Mouse (Mus musculus) left cerebral cortex, postnatal 25 days (tissue): ENCODE results near the gene Prss21. TPM values are rescaled to one million over a fixed set of nuclear protein-coding genes. Genes with fewer than 3 reads are reported as not detected.
A peak's percentile ranks its signal among the peaks of the same experiment; 100 is the strongest.

ENCODE experiments used
- DNase-seq, 2 experiments: peaks; one replicate each; pipeline ENCODE4 v3.0.0; 2022; ENCODE audit warnings: low spot score in 2 of 2, mixed read lengths in 1 of 2
- intact Hi-C: fragments of 180-260 bp; cut with DNase I; formaldehyde crosslinking; loops from one replicate; pipeline ENCODE4 v1.15.1; 2025
- total RNA-seq, 2 experiments: library from RNA; stranded (reverse); gene quantifications; 2 replicates each; pipeline ENCODE4 v1.2.3; 2021

The Prss21 gene
- not detected for total RNA-seq

- intact Hi-C loops: no loop called here
- DNase-seq: no peak
These were observed at the start of gene Prss21 for GRCm38 (mm10) chr17:23867756-23868155. Gene Prss21, plus strand, starts transcription at chr17:23868056.

- no peak for DNase-seq
- intact Hi-C loops: no loop called here
These were observed 49.3 kb upstream of the Prss21 start for GRCm38 (mm10) chr17:23818579-23818978.

GRCm38 (mm10) chr17:23819235-23819634, 48.6 kb upstream of the Prss21 start:
- intact Hi-C loops: no loop called here
- no peak for DNase-seq

GRCm38 (mm10) chr17:23820731-23821130, 47.1 kb upstream of the Prss21 start:
- intact Hi-C loops: no loop called here
- DNase-seq: no peak

- no peak for DNase-seq
- intact Hi-C loops: no loop called here
These were observed 45.8 kb upstream of the Prss21 start for GRCm38 (mm10) chr17:23822094-23822493.

- no peak for DNase-seq
- intact Hi-C loops: no loop called here
These were observed 44.8 kb upstream of the Prss21 start for GRCm38 (mm10) chr17:23823018-23823417.

GRCm38 (mm10) chr17:23823614-23824013, 44.2 kb upstream of the Prss21 start:
- intact Hi-C loops: no loop called here
- DNase-seq: no peak

- intact Hi-C loops: no loop called here
These were observed 42.3 kb upstream of the Prss21 start for GRCm38 (mm10) chr17:23825591-23825990.

GRCm38 (mm10) chr17:23828271-23829001, 39.4 kb upstream of the Prss21 start:
- intact Hi-C loops: loop anchor here (2.0 kb wide), 2 partner anchors 26 to 58 kb away; partner anchors contain the start of gene Flywch1
- DNase-seq: peak; percentile 58 to 73

More at GRCm38 (mm10) chr17:23825591-23825990, 42.3 kb upstream of the Prss21 start:
- DNase-seq: no peak

- intact Hi-C loops: loop anchor here (2.0 kb wide), 2 partner anchors 26 to 58 kb away; partner anchors contain the start of gene Flywch1
- peak; percentile 90 to 93 for DNase-seq
These were observed 38.7 kb upstream of the Prss21 start, which contains the start of gene Elob for GRCm38 (mm10) chr17:23829064-23829619. Gene Elob, minus strand, starts transcription at chr17:23829136.

- intact Hi-C loops: no loop called here
- no peak for DNase-seq
These were observed 36.7 kb upstream of the Prss21 start for GRCm38 (mm10) chr17:23831201-23831600.

- intact Hi-C loops: no loop called here
- no peak for DNase-seq
These were observed 31.8 kb upstream of the Prss21 start, which contains the start of gene Prss33 for GRCm38 (mm10) chr17:23836006-23836575. Gene Prss33, minus strand, starts transcription at chr17:23836056.

- peak; percentile 56 to 59 for DNase-seq
- intact Hi-C loops: loop anchor here (5.0 kb wide), 1 partner anchor 69 kb away; the partner anchor contains the start of gene Flywch1
These were observed 26.7 kb upstream of the Prss21 start for GRCm38 (mm10) chr17:23841145-23841544.

GRCm38 (mm10) chr17:23843141-23843811, 24.6 kb upstream of the Prss21 start:
- intact Hi-C loops: loop anchor here (5.0 kb wide), 1 partner anchor 71 kb away; the partner anchor contains the start of gene Flywch1
- no peak for DNase-seq

- DNase-seq: no peak
- intact Hi-C loops: loop anchor here (5.0 kb wide), 1 partner anchor 72 kb away; the partner anchor contains the start of gene Flywch1
These were observed 24.0 kb upstream of the Prss21 start, which contains the start of the genes Prss32 and Prss41 for GRCm38 (mm10) chr17:23843812-23844273. Gene Prss32, plus strand, starts transcription at chr17:23843855. Gene Prss41, minus strand, starts transcription at chr17:23844172.

- intact Hi-C loops: no loop called here
- no peak for DNase-seq
These were observed 17.8 kb upstream of the Prss21 start for GRCm38 (mm10) chr17:23850028-23850427.

GRCm38 (mm10) chr17:23850853-23851749, 16.8 kb upstream of the Prss21 start:
- intact Hi-C loops: no loop called here
- DNase-seq: peak; percentile 47 to 53

- peak in 1 of 2 experiments; percentile 6 for DNase-seq
- intact Hi-C loops: no loop called here
These were observed 14.6 kb upstream of the Prss21 start for GRCm38 (mm10) chr17:23853292-23853691.
